Comparison of ENCODE assay signal across 9 mouse cellular contexts in genomic region chr5:66677411-66678345, GRCm38 (mm10). TPM values are rescaled to one million over a fixed set of nuclear protein-coding genes. Genes with fewer than 3 reads are reported as not detected.
DNase-seq lines count a peak whose midpoint lies in the region; ATAC-seq and TF ChIP-seq lines count a peak whose summit lies in the region.
"Had no signal": no experiment of that assay in that cellular context is flagged by ENCODE, and none has a peak within 500 bp of the region (broad histone marks: within the 10 kb centered on the region; RNA-seq: fewer than 3 reads in every experiment).

No protein-coding gene starts in this region.

- peak overlapping the region; percentile 94; the same call in 1 of the 2 replicates for H3K4me2 ChIP-seq in kidney, postnatal 0 days (ENCODE audit: low read length)
- peak overlapping the region; percentile 99; the same call in 1 of the 2 replicates for H3K4me2 ChIP-seq in embryonic facial prominence, embryonic 14.5 days (ENCODE audit: low read depth, low read length)

- 66% methylated on average over 21 of the region's 21 CpGs for WGBS in kidney, postnatal 0 days
- 75% methylated on average over 21 of the region's 21 CpGs for WGBS in embryonic facial prominence, embryonic 14.5 days
- WGBS in midbrain, embryonic 10.5 days = 75% methylated on average over 21 of the region's 21 CpGs

- no peak for TF ChIP-seq POLR2A in bone marrow macrophage, adult 2 months (IDR thresholded peaks at IDR 0.05; ENCODE audit: borderline replicate concordance, low read depth, low read length)

- no peak for DNase-seq in kidney, postnatal 0 days (ENCODE audit: low spot score)
- DNase-seq in kidney, adult 11 months = no peak
- DNase-seq in embryonic facial prominence, embryonic 14.5 days (ENCODE audit: low spot score) = no peak
- peak; percentile 29 for DNase-seq in midbrain, embryonic 10.5 days (ENCODE audit: low spot score)
- DNase-seq in liver = no peak
- DNase-seq in thymus, adult 18-20 months = no peak
- DNase-seq in T-cell, adult 2 months (ENCODE audit: low spot score) = no peak

- H3K9me3 ChIP-seq in kidney, postnatal 0 days (replicated peaks; ENCODE audit: low read length) = no peaks in the 10 kb centered on the region
- H3K9me3 ChIP-seq in embryonic facial prominence, embryonic 14.5 days (ENCODE audit: control insufficient read depth, low read length) = no peaks in the 10 kb centered on the region
- H3K9me3 ChIP-seq in midbrain, embryonic 10.5 days (replicated peaks) = no peaks in the 10 kb centered on the region
- H3K9me3 ChIP-seq: limb, embryonic 12.5 days had no signal

- H3K27ac ChIP-seq in kidney, postnatal 0 days = no peak overlapping the region
- no peak overlapping the region for H3K27ac ChIP-seq in bone marrow macrophage, adult 2 months (ENCODE audit: insufficient read depth, low read depth, low read length)
- no peak overlapping the region for H3K27ac ChIP-seq in embryonic facial prominence, embryonic 14.5 days (replicated peaks; ENCODE audit: low read depth, low read length)
- H3K27ac ChIP-seq in midbrain, embryonic 10.5 days (replicated peaks) = peak overlapping the region; percentile 18; the same call in 1 of the 2 replicates
- H3K27ac ChIP-seq: limb, embryonic 12.5 days had no signal

- peaks cover 10% of the 10 kb centered on the region; the same call in 1 of the 2 replicates for H3K27me3 ChIP-seq in kidney, postnatal 0 days (ENCODE audit: insufficient read depth, low read length)
- peaks cover 35% of the 10 kb centered on the region for H3K27me3 ChIP-seq in embryonic facial prominence, embryonic 14.5 days (replicated peaks; ENCODE audit: control insufficient read depth, insufficient read depth, low read length)
- peaks cover 32% of the 10 kb centered on the region for H3K27me3 ChIP-seq in midbrain, embryonic 10.5 days (ENCODE audit: low read depth, poor library complexity, severe bottlenecking)

- no peaks in the 10 kb centered on the region for H3K36me3 ChIP-seq in kidney, postnatal 0 days (ENCODE audit: insufficient read depth, low read length)
- H3K36me3 ChIP-seq in embryonic facial prominence, embryonic 14.5 days (ENCODE audit: control insufficient read depth, insufficient read depth, low read length) = no peaks in the 10 kb centered on the region
- H3K36me3 ChIP-seq in midbrain, embryonic 10.5 days = peaks cover 29% of the 10 kb centered on the region
- H3K36me3 ChIP-seq: limb, embryonic 12.5 days had no signal

- peak; percentile 37; the same call in 1 of the 2 replicates for TF ChIP-seq CTCF in kidney, postnatal 0 days (IDR thresholded peaks at IDR 0.05; ENCODE audit: low read depth)
- TF ChIP-seq CTCF in bone marrow macrophage, adult 2 months (IDR thresholded peaks at IDR 0.05; ENCODE audit: low read depth, low read length) = 0 out of 2 replicates have a peak, but pooled peaks have one; percentile 22

- no peak overlapping the region for H3K4me3 ChIP-seq in kidney, postnatal 0 days (replicated peaks; ENCODE audit: low read depth, low read length)
- H3K4me3 ChIP-seq in bone marrow macrophage, adult 2 months (ENCODE audit: insufficient read depth, low read length) = no peak overlapping the region
- H3K4me3 ChIP-seq in embryonic facial prominence, embryonic 14.5 days (ENCODE audit: low read depth, low read length) = 0 out of 2 replicates have a peak overlapping the region, but pooled peaks have one; percentile 57
- peak overlapping the region; percentile 74 for H3K4me3 ChIP-seq in midbrain, embryonic 10.5 days

- H3K4me1 ChIP-seq in kidney, postnatal 0 days (replicated peaks; ENCODE audit: insufficient read depth, low read length) = peaks cover 9% of the 10 kb centered on the region; the same call in 1 of the 2 replicates
- H3K4me1 ChIP-seq in bone marrow macrophage, adult 2 months (ENCODE audit: control insufficient read depth, insufficient read depth, low read length) = peaks cover 15% of the 10 kb centered on the region
- H3K4me1 ChIP-seq in embryonic facial prominence, embryonic 14.5 days (ENCODE audit: control insufficient read depth, insufficient read depth, low read length) = peaks cover 6% of the 10 kb centered on the region
- peaks cover 47% of the 10 kb centered on the region for H3K4me1 ChIP-seq in midbrain, embryonic 10.5 days

- ATAC-seq in kidney, postnatal 0 days (replicated peaks; ENCODE audit: low FRiP score, low read depth) = no peak
- no peak for ATAC-seq in embryonic facial prominence, embryonic 14.5 days (ENCODE audit: low read depth)

- H3K9ac ChIP-seq in kidney, postnatal 0 days (ENCODE audit: low read depth, low read length) = no peak overlapping the region
- no peak overlapping the region for H3K9ac ChIP-seq in embryonic facial prominence, embryonic 14.5 days (ENCODE audit: low read depth, low read length)

RNA-seq across cellular contexts. Expression of gene Uchl1, which starts 1.8 kb away (rescaled TPM):
- 51.3 and 63.3 TPM in 2 replicates for polyA plus RNA-seq in kidney, postnatal 0 days (2015; fragmentation: Nextera tagmentation; extraction: Ambion mirVana)
- polyA plus RNA-seq in bone marrow macrophage, adult 2 months (2012; ENCODE audit: insufficient read depth, insufficient read length, missing spikeins) = 13.2 and 14.0 TPM in 2 replicates
- polyA plus RNA-seq in embryonic facial prominence, embryonic 14.5 days (2014; fragmentation: Nextera tagmentation; extraction: Ambion mirVana) = 142 TPM in 2 replicates
- polyA plus RNA-seq in midbrain, embryonic 10.5 days (2016; fragmentation: Nextera tagmentation; extraction: Ambion mirVana) = 265 and 368 TPM in 2 replicates

RNA-seq across cellular contexts. Expression of gene Apbb2, which starts 59.1 kb away (rescaled TPM):
- 47.0 and 52.7 TPM in 2 replicates for polyA plus RNA-seq in kidney, postnatal 0 days (2015; fragmentation: Nextera tagmentation; extraction: Ambion mirVana)
- 13.9 and 22.5 TPM in 2 replicates for polyA plus RNA-seq in bone marrow macrophage, adult 2 months (2012; ENCODE audit: insufficient read depth, insufficient read length, missing spikeins)
- 39.8 and 47.9 TPM in 2 replicates for polyA plus RNA-seq in embryonic facial prominence, embryonic 14.5 days (2014; fragmentation: Nextera tagmentation; extraction: Ambion mirVana)
- polyA plus RNA-seq in midbrain, embryonic 10.5 days (2016; fragmentation: Nextera tagmentation; extraction: Ambion mirVana) = 28.2 and 37.8 TPM in 2 replicates

Comparison
In these comparisons a context has a peak if more than half of its experiments do, and no peak if none do; other contexts are left out.
1. H3K4me3 ChIP-seq: peak in embryonic facial prominence, embryonic 14.5 days (single experiment) and midbrain, embryonic 10.5 days (single experiment); none in kidney, postnatal 0 days (single experiment) and bone marrow macrophage, adult 2 months (single experiment).